Mouse (Mus musculus) heart, adult 2 months (tissue): ENCODE data around the gene Gata5. TPM values are rescaled to one million over a fixed set of nuclear protein-coding genes. Genes with fewer than 3 reads are reported as not detected.

Source experiments
- DNase-seq, 2 experiments: peaks; one replicate each; pipeline ENCODE4 v3.0.0; 2021
- H3K27ac ChIP-seq: fragments of 200-600 bp; 2 replicates; pipeline ENCODE4 v1.8.1; 2022
- H3K27me3 ChIP-seq: fragments of 200-500 bp; 2 replicates; pipeline ENCODE4 v1.6.1; 2012; ENCODE audit warnings: mild to moderate bottlenecking, low read length, inconsistent platforms, mixed read lengths; ENCODE audit not compliant: control insufficient read depth, insufficient read depth
- H3K36me3 ChIP-seq: fragments of 200-500 bp; 2 replicates; pipeline ENCODE4 v1.6.1; 2012; ENCODE audit warnings: low read length, inconsistent platforms; ENCODE audit not compliant: control insufficient read depth, insufficient read depth
- H3K4me1 ChIP-seq: fragments of 200-500 bp; 2 replicates; pipeline ENCODE4 v1.6.1; 2011; ENCODE audit warnings: low read length; ENCODE audit not compliant: control insufficient read depth, insufficient read depth
- H3K4me3 ChIP-seq: fragments of 200-600 bp; 2 replicates; pipeline ENCODE4 v1.8.1; 2022
- H3K79me2 ChIP-seq: fragments of 200-500 bp; replicated peaks from 2 replicates; pipeline ENCODE4 v1.6.1; 2012; ENCODE audit warnings: mild to moderate bottlenecking, inconsistent platforms, low read length, moderate library complexity, mixed read lengths; ENCODE audit not compliant: control insufficient read depth, insufficient read depth
- H3K9ac ChIP-seq: fragments of 200-500 bp; 2 replicates; pipeline ENCODE4 v1.6.1; 2012; ENCODE audit warnings: low read depth, mild to moderate bottlenecking, control low read depth, inconsistent platforms, low read length, mixed read lengths
- CTCF ChIP-seq: fragments of 200-600 bp; IDR thresholded peaks from 2 replicates; pipeline ENCODE4 v1.8.1; 2022; ENCODE audit warnings: antibody characterized with exemption, mild to moderate bottlenecking, moderate library complexity
- EP300 ChIP-seq: fragments of 200-500 bp; IDR thresholded peaks from 2 replicates; pipeline ENCODE4 v1.6.1; 2011; ENCODE audit warnings: low read depth, low read length, control low read depth; ENCODE audit not compliant: insufficient read depth
- POLR2A ChIP-seq: fragments of 200-500 bp; IDR thresholded peaks from 2 replicates; pipeline ENCODE4 v1.6.1; 2011; ENCODE audit warnings: mild to moderate bottlenecking, low read depth, low read length, control low read depth; ENCODE audit not compliant: insufficient read depth
- WGBS: fragments of 180-500 bp; shearing (Covaris S2); methylation state at CpG from one replicate; pipeline ENCODE4 v1.1.7; 2018; 5-methylcytosine and 5-hydroxymethylcytosine counted together
- intact Hi-C: fragments of 180-260 bp; cut with DNase I; formaldehyde crosslinking; loops from one replicate; pipeline ENCODE4 v1.15.1; 2025
- polyA plus RNA-seq: library from polyadenylated mRNA; depleted of rRNA; stranded (reverse); fragments of >200 nt; gene quantifications from 2 replicates; pipeline ENCODE4 v1.2.3, GENCODE M21; 2012; rRNA removed
- total RNA-seq, 2 experiments: library from RNA; stranded (reverse); gene quantifications; 2 replicates each; pipeline ENCODE4 v1.2.3; 2021

Gene Gata5
- total and polyA plus RNA-seq, 3 experiments: 0.63 to 1.1 (median 0.89) TPM

GRCm38 (mm10) chr2:180275836-180276235 lies 58.7 kb downstream of the Gata5 start:
- Histone ChIP-seq H3K4me3 (no peak overlapping the region), H3K27me3 (no peaks in the 10 kb centered on the region), H3K27ac (peak overlapping the region; percentile 47), H3K79me2 (peaks cover 4% of the 10 kb centered on the region), H3K36me3 (no peaks in the 10 kb centered on the region), H3K4me1 (peaks cover 19% of the 10 kb centered on the region), H3K9ac (no peak overlapping the region)
- under 1% methylated on average over 8 of the region's 8 CpGs for WGBS
- peak; percentile 87 to 89 for DNase-seq
- intact Hi-C loops: loop anchor here (1.0 to 5.0 kb wide), 2 partner anchors 71 to 306 kb away; partner anchors contain the start of gene Mrgbp
- TF ChIP-seq EP300: peak; percentile 55; the same call in 1 of the 2 replicates
- peak; percentile 35; the same call in 1 of the 2 replicates for TF ChIP-seq POLR2A
- TF ChIP-seq CTCF: no peak; the same call in 1 of the 2 replicates

Other genes starting within 250 kb of the Gata5 start
- gene Hrh3, start 230.2 kb downstream of the Gata5 start, total RNA-seq: under 1 TPM in 1 of 2 experiments, not detected in 1; 0.21 TPM
- gene Hrh3, start 230.2 kb downstream of the Gata5 start, polyA plus RNA-seq: 0.06 TPM in 1 of 2 replicates, not detected in the other
- gene Osbpl2, start 215.4 kb downstream of the Gata5 start, total RNA-seq: 10 to 100 TPM; 31.8 to 36.4 TPM
- 27.6 and 38.5 TPM in 2 replicates for gene Osbpl2, start 215.4 kb downstream of the Gata5 start, polyA plus RNA-seq
- gene Adrm1, start 163.2 kb downstream of the Gata5 start, total RNA-seq: 10 to 100 TPM; 79.2 to 89.0 TPM
- gene Adrm1, start 163.2 kb downstream of the Gata5 start, polyA plus RNA-seq: 56.6 and 76.0 TPM in 2 replicates
- gene Lama5, start 108.8 kb downstream of the Gata5 start, total RNA-seq: 100 to 1,000 TPM in 1 of 2 experiments, 10 to 100 TPM in 1; 66.3 to 104 TPM
- gene Lama5, start 108.8 kb downstream of the Gata5 start, polyA plus RNA-seq: 83.6 and 109 TPM in 2 replicates
- 100 to 1,000 TPM; 506 to 570 TPM for gene Rps21, start 77.3 kb downstream of the Gata5 start, total RNA-seq
- gene Rps21, start 77.3 kb downstream of the Gata5 start, polyA plus RNA-seq: 991 and 1,183 TPM in 2 replicates
- gene Cables2, start 61.2 kb downstream of the Gata5 start, total RNA-seq: 10 to 100 TPM; 11.2 to 14.3 TPM
- 17.6 and 26.7 TPM in 2 replicates for gene Cables2, start 61.2 kb downstream of the Gata5 start, polyA plus RNA-seq
- not detected for gene Rbbp8nl, start 44.8 kb downstream of the Gata5 start, total RNA-seq
- gene Rbbp8nl, start 44.8 kb downstream of the Gata5 start, polyA plus RNA-seq: not detected in 2 replicates
- not detected for gene Slco4a1, start 121.5 kb upstream of the Gata5 start, total RNA-seq
- 0.26 and 0.94 TPM in 2 replicates for gene Slco4a1, start 121.5 kb upstream of the Gata5 start, polyA plus RNA-seq
- gene Ntsr1, start 165.3 kb upstream of the Gata5 start, total RNA-seq: not detected
- 0.09 TPM in 1 of 2 replicates, not detected in the other for gene Ntsr1, start 165.3 kb upstream of the Gata5 start, polyA plus RNA-seq
- gene Mrgbp, start 246.6 kb upstream of the Gata5 start, total RNA-seq: 10 to 100 TPM; 15.5 to 15.7 TPM
- 14.7 and 15.4 TPM in 2 replicates for gene Mrgbp, start 246.6 kb upstream of the Gata5 start, polyA plus RNA-seq